Mouse (Mus musculus): Measurements from ENCODE around the gene Cmtr2.
A peak's percentile ranks its signal among the peaks of the same experiment; 100 is the strongest.

Cmtr2 gene

GRCm38 (mm10) chr8:110215365-110215764 lies at the start of gene Cmtr2:
Cmtr2 (plus strand) TSS chr8:110215665.
- no peak for DNase-seq (ENCODE audit: low read depth, low spot score)

DNA sequence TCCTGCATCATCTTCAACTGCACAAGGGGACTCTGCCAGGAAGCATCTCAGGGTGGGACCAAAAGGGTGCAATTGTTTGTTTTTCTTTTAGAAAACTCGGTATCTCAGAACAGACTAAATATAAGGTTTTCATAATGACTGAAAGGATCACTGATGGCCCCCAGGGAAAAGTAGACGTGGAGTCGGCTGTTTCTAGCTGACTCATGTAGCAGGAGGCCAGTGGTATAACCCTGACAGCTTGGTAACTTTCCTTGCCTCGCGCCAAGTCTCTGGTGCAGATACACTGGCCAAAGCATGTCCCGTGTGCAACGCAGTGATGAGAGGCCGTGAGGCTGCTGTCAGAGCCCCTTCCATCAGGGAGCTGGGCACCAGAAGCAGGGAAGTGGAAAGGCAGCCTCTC lies 49.2 kb upstream of the Cmtr2 start:
- DNase-seq (ENCODE audit: low read depth, low spot score), result no peak

- peak; percentile 64 for DNase-seq (ENCODE audit: low read depth, low spot score)
Observed at GRCm38 (mm10) chr8:110168046-110168445, 47.4 kb upstream of the Cmtr2 start, which contains the start of gene Calb2. Calb2 (minus strand) TSS chr8:110168210.

GRCm38 (mm10) chr8:110172161-110172560 lies 43.3 kb upstream of the Cmtr2 start:
- no peak for DNase-seq (ENCODE audit: low read depth, low spot score)

- no peak for DNase-seq (ENCODE audit: low read depth, low spot score)
Observed at GRCm38 (mm10) chr8:110174826-110175225, 40.6 kb upstream of the Cmtr2 start.

DNA sequence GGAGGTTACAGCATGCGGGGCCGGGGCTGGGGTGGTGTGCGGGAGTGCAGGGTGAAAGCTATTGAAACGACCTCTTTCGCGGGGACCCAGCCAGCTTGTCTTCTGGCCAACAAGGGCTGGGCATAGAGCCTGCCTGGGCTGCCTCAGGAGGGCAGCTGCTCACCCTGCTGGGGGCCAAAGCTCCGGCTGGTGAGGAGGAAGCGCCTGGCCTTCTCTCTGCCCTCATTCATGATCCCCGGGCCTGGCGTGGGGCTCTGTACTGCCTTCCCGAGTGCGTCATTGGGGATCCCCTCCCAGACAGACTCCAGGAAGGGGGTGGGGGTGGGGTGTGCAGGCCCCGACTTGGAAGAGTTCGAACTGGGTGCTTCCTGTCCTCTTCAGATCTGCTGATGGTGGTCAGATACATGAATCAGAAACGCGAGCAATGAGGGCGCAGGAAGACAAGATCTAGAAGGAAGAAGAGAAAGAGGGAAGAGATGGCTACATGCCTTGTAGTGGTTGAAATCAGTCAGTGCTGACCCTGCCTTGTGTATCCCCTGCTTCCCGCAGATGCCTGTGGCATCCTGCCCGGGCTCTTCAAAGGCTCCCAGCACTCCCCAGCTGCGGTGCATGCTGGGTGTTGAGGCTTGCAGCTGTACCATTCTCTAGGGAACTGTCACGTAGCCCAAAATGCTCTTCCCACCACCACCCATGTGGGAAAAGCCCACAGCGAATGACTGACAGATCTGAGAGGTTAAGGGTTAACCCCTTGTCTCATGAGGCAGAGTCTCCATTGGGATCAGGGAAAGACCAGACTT lies 37.9 kb upstream of the Cmtr2 start:
- DNase-seq (ENCODE audit: low read depth, low spot score), result no peak

- DNase-seq (ENCODE audit: low read depth, low spot score), result no peak
Observed at GRCm38 (mm10) chr8:110182735-110183367, 32.6 kb upstream of the Cmtr2 start.

DNA sequence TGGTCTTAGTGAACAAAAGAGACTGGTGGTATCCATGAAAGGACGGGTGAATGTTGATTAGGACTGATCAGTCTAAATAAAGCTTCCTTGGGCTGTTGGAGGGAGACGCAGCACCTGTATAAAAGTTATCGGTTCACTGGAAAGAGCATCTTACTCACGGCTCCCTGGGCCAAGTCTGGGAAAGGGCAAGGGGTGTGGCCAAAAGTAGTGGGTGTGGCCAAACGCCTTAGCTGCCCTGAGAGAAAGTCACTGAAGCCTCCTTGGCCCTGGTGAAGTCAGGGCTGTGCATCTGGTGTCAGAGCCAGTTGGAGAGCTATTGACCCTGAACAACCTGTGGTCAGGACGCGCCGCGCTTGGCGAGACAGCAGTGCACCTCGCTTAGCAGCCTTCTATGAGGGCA lies 31.7 kb upstream of the Cmtr2 start:
- DNase-seq (ENCODE audit: low read depth, low spot score), result no peak

DNA sequence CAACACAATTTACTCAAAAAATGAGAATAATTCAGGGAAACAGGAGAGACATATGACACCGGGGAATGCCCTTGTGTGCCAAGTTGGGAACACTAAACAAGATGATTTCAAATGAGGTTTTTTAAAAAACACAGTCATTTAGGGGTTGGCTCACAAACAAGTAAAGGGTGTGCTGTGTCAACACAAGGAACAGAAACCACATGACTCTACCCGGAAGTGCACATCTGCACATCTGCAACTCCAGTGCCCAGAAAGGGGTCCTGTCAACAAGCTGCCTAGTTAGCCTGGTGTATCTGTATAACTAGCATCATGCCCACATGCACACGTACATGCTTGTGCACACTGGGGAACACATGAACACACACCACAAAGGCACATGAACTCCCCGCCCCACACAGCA lies 29.9 kb upstream of the Cmtr2 start:
- DNase-seq (ENCODE audit: low read depth, low spot score), result no peak

GRCm38 (mm10) chr8:110188961-110189750 lies 26.3 kb upstream of the Cmtr2 start:
- DNase-seq (ENCODE audit: low read depth, low spot score), result no peak

GRCm38 (mm10) chr8:110196678-110197077 lies 18.8 kb upstream of the Cmtr2 start:
- peak; percentile 73 for DNase-seq (ENCODE audit: low read depth, low spot score)

GRCm38 (mm10) chr8:110201806-110202205 lies 13.7 kb upstream of the Cmtr2 start:
- DNase-seq (ENCODE audit: low read depth, low spot score), result no peak

DNA sequence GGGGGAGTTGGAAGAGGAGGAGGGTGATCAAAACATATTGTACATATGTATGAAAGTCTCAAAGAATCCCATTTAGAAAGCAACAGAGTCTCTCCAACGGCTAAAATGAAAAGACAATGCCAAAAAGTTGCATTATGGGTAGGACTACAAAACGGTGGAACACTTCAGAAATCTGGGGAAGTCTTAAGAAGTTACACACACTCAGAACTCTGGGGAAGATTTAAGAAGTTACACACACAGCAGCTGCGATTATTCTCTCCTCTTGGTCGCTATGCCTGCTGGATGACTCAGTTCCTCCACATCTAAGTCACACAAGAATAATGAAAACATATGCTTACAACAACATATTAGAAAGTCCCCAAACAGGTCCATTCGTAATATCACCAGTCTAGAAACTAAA lies 788 bp downstream of the Cmtr2 start:
- DNase-seq (ENCODE audit: low read depth, low spot score), result no peak

- DNase-seq (ENCODE audit: low read depth, low spot score), result no peak
Observed at GRCm38 (mm10) chr8:110217198-110217597, 1.7 kb downstream of the Cmtr2 start.

GRCm38 (mm10) chr8:110217681-110218131 lies 2.2 kb downstream of the Cmtr2 start:
- DNase-seq (ENCODE audit: low read depth, low spot score), result peak; percentile 97

- DNase-seq (ENCODE audit: low read depth, low spot score), result no peak
Observed at GRCm38 (mm10) chr8:110218511-110218910, 3.0 kb downstream of the Cmtr2 start.

GRCm38 (mm10) chr8:110220936-110221335 lies 5.5 kb downstream of the Cmtr2 start:
- DNase-seq (ENCODE audit: low read depth, low spot score), result no peak

DNA sequence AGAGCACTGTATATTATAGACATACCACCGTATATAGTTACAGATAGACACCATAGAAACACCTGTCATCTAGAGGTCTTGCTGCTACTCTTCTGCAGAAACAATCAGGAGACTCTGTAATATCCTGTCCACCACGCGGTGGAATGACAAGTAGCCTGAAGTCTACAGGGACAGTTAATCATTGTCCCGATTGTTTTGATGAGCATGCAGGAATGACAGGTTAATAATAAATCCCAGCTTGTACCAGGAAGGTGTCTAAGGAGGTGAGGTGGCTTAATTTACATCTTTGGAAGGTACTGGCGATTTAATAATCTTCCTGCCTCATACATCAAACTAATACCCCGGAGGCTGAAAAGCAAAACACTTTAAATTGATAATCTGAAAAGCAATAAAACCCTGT lies 15.3 kb downstream of the Cmtr2 start:
- DNase-seq (ENCODE audit: low read depth, low spot score), result no peak

DNA sequence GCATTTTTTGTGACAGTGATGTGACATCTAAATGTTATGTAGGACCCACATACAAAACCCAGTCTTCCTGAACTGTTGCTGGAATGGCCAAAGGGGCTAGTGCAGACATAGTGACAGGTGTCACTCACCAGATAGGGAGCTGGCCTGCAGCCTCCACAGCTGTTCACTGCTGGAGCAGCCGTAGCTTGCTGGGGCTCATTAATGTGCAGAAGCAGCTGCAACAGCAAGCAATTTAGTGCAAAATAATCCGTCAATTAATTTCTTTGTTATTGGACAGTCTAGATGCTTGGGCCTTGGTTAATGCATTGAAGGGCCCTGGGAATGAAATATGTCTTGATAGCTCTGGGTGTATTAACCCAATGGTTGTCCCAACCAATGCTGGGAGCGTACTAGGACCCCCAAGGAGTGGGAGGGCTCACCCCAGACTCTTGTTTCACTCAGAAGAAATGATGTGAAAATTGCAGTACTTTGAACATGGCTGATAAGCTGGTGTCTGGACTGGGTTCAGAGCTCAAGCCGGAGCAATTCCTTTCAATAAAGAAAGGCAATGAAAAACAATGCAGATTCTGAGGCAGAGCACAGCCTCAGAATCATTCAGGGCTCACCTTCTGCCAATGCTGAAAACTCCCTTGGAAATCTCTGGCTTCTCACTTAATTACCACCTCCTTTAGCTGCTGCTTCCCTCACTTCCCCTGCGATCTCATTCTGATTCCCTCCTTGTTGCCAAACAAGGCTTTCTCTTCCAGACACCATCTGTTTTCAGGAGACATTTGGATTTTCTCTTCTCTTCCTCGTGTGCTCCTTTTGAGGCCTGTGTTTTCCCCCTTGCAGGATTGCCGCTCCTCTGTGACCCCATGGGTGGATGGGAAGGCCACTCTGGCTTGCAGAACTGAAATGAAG lies 27.1 kb downstream of the Cmtr2 start:
- no peak for DNase-seq (ENCODE audit: low read depth, low spot score)

DNA sequence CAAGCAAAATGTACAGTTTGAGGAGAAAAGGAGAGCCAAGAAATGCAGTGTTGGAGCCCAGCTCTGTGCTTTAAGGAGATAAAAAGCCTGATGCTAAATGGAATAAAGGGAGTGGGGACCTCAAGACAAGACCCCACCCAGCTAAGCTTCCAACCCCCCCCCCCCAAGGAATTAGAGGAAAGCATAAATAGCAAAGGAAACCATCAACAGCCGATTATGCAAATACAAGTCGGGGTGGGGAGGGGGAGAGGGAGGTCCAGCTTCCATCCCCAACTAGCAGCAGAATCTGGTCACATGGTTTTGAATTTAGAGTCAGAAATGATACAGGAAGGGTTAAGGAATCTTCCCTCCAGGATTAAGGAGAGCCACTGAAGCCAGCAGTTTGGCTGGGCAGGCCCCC lies 29.1 kb downstream of the Cmtr2 start:
- DNase-seq (ENCODE audit: low read depth, low spot score), result no peak

- DNase-seq (ENCODE audit: low read depth, low spot score), result no peak
Observed at GRCm38 (mm10) chr8:110247238-110247637, 31.8 kb downstream of the Cmtr2 start.
